Mouse (Mus musculus): ENCODE measurements around the gene Itpripl2. TPM values are rescaled to one million over a fixed set of nuclear protein-coding genes. Genes with fewer than 3 reads are reported as not detected.

Itpripl2 gene
- polyA plus RNA-seq, 1 experiment from 2014 or later = 2.5 TPM

DNA sequence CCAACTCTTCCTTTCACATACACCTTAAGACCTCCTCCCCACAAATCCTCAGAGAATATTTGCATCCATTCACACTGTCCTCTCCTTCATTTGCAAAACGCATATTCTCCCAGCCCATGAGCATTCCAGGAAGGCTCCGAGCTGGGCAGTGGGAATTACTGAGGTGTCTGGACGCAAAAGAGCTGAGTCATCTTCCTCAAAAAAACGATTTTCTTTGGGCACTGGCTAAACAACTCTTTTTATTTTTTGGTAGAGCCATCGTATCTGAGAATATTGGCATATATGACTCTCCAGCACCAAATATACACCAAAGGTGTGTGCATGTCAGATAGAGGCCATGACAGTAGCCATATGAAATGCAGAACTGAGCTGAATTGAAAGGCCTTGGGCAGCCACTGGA is 4.9 kb downstream of the Itpripl2 start:
- no peak for ATAC-seq (ENCODE audit: insufficient number of reproducible peaks, insufficient read depth, low FRiP score, low read depth)
- Histone ChIP-seq H3K36me3 (ENCODE audit: control insufficient read depth, insufficient read depth, low read length) (peaks cover 29% of the 10 kb centered on the region), H3K4me2 (ENCODE audit: low read length) (no peak overlapping the region), H3K4me1 (ENCODE audit: control insufficient read depth in 2 of 2, insufficient read depth in 2 of 2, low read length in 2 of 2) (peaks cover 4 to 30% of the 10 kb centered on the region in 2 experiments), H3K9ac (ENCODE audit: low read length) (no peak overlapping the region), H3K27me3 (ENCODE audit: control insufficient read depth, insufficient read depth, low read length) (peaks cover 14% of the 10 kb centered on the region), H3K27ac (replicated peaks in 1 of 2; ENCODE audit: control insufficient read depth in 1 of 2, insufficient read depth in 1 of 2, low read depth in 2 of 2, low read length in 2 of 2) (no peak overlapping the region), H3K4me3 (ENCODE audit: control insufficient read depth in 1 of 2, insufficient read depth in 1 of 2, low read depth in 1 of 2, low read length in 2 of 2) (no peak overlapping the region), H3K9me3 (ENCODE audit: control insufficient read depth, low read length) (no peaks in the 10 kb centered on the region)
- WGBS = 53% methylated on average over 5 of the region's 5 CpGs

DNA sequence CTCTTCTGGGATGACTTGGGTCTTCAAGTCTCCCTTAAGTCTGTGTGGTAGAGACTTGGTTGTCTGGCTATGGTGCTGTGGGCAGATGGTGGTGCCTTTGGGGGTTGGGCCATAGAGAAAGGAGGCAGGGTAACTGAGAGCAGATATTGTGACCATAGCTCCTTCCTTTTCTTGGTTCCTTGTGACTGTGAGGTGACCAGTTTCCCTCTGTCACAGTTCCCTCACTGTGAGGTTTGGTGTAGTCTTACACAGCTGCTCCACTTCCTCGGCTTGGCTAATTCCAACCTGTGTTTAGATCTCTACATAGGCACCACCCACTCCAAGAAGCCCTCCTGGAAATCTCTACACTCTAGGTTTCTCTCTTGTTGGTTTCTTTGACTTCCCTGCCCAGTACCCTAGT is 7.8 kb downstream of the Itpripl2 start:
- H3K4me2 ChIP-seq (ENCODE audit: low read length) = no peak overlapping the region
- H3K9me3 ChIP-seq (ENCODE audit: control insufficient read depth, low read length) = no peaks in the 10 kb centered on the region
- H3K27me3 ChIP-seq (ENCODE audit: control insufficient read depth, insufficient read depth, low read length) = no peaks in the 10 kb centered on the region
- peaks cover 18 to 28% of the 10 kb centered on the region in 2 experiments for H3K4me1 ChIP-seq (ENCODE audit: control insufficient read depth in 2 of 2, insufficient read depth in 2 of 2, low read length in 2 of 2)
- H3K36me3 ChIP-seq (ENCODE audit: control insufficient read depth, insufficient read depth, low read length) = peaks cover 17% of the 10 kb centered on the region
- H3K4me3 ChIP-seq (ENCODE audit: control insufficient read depth in 1 of 2, insufficient read depth in 1 of 2, low read depth in 1 of 2, low read length in 2 of 2) = no peak overlapping the region
- no peak overlapping the region for H3K27ac ChIP-seq (replicated peaks in 1 of 2; ENCODE audit: control insufficient read depth in 1 of 2, insufficient read depth in 1 of 2, low read depth in 2 of 2, low read length in 2 of 2)
- ATAC-seq (ENCODE audit: insufficient number of reproducible peaks, insufficient read depth, low FRiP score, low read depth) = no peak
- no peak overlapping the region for H3K9ac ChIP-seq (ENCODE audit: low read length)
- 67% methylated on average over 1 of the region's 1 CpGs for WGBS

DNA sequence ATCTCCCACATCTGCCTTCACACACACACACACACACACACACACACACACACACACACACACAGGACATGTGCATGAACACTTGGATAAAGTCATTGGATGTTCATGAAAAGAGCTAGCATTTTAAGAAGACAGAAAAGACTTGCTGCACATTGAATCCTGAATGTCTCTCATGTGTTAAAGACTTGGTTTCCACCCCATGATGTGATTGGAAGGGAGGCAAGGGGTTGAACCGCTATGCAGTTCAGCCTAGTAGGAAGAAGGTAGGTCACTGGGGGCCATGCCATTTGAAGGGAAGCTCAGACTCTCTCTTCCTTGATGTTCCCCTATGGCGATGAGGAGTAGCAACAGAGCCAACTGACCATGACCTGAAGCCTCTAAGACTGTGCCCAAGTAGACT is 9.8 kb downstream of the Itpripl2 start:
- Histone ChIP-seq H3K4me3 (ENCODE audit: control insufficient read depth in 1 of 2, insufficient read depth in 1 of 2, low read depth in 1 of 2, low read length in 2 of 2) (no peak overlapping the region), H3K27me3 (ENCODE audit: control insufficient read depth, insufficient read depth, low read length) (no peaks in the 10 kb centered on the region), H3K36me3 (ENCODE audit: control insufficient read depth, insufficient read depth, low read length) (peaks cover 14% of the 10 kb centered on the region; the same call in 1 of the 2 replicates), H3K27ac (replicated peaks in 1 of 2; ENCODE audit: control insufficient read depth in 1 of 2, insufficient read depth in 1 of 2, low read depth in 2 of 2, low read length in 2 of 2) (no peak overlapping the region), H3K4me2 (ENCODE audit: low read length) (no peak overlapping the region), H3K9ac (ENCODE audit: low read length) (no peak overlapping the region), H3K4me1 (ENCODE audit: control insufficient read depth in 2 of 2, insufficient read depth in 2 of 2, low read length in 2 of 2) (peaks cover 15 to 17% of the 10 kb centered on the region in 2 experiments), H3K9me3 (ENCODE audit: control insufficient read depth, low read length) (no peaks in the 10 kb centered on the region)
- no peak for ATAC-seq (ENCODE audit: insufficient number of reproducible peaks, insufficient read depth, low FRiP score, low read depth)
- WGBS = 82% methylated on average over 2 of the region's 2 CpGs

DNA sequence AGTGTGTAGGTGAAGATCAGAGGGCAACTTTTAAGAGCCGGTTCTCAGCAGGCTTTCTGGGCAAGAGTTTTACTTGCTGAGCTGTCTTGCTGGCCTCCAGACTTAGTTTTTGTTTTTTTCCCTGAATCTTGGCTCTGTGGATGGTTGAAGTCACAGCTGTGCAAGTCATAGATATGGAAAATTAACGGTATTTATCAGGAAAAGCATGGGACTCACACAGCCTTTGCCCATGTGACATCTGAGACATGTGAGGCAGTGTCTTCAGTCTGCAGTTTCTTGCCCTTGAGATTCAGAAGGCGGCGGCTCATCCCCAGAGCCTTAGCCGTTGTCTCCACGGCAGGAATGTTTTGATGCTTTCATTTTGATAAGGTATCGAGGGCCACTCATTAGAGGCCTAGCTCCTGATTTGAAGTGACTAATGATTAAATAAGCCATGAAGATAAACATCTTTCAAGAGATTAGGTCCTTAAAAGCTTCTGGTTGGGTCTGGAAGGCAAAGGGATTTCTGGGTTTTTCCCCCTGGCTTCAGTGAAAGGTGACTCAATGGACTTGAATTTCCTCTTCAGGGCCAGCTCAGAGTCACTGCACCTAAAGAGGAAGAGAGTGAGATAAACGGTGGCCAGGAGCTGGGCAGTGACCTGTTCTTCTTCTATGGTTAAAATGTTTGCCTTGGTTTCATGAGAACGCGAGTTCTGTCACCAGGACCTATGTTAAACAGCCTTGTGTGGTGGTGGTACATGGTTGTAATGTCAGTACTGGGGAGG is 10.5 kb downstream of the Itpripl2 start:
- ATAC-seq (ENCODE audit: insufficient number of reproducible peaks, insufficient read depth, low FRiP score, low read depth) = no peak
- Histone ChIP-seq H3K27ac (replicated peaks in 1 of 2; ENCODE audit: control insufficient read depth in 1 of 2, insufficient read depth in 1 of 2, low read depth in 2 of 2, low read length in 2 of 2) (0 out of 4 replicates have a peak overlapping the region, but pooled peaks of 1 of the 2 experiments have one; percentile 19), H3K27me3 (ENCODE audit: control insufficient read depth, insufficient read depth, low read length) (no peaks in the 10 kb centered on the region), H3K36me3 (ENCODE audit: control insufficient read depth, insufficient read depth, low read length) (0 out of 2 replicates have a peak, but pooled peaks cover 10% of the 10 kb centered on the region), H3K9me3 (ENCODE audit: control insufficient read depth, low read length) (no peaks in the 10 kb centered on the region), H3K4me3 (ENCODE audit: control insufficient read depth in 1 of 2, insufficient read depth in 1 of 2, low read depth in 1 of 2, low read length in 2 of 2) (no peak overlapping the region), H3K4me2 (ENCODE audit: low read length) (no peak overlapping the region), H3K9ac (ENCODE audit: low read length) (no peak overlapping the region), H3K4me1 (ENCODE audit: control insufficient read depth in 2 of 2, insufficient read depth in 2 of 2, low read length in 2 of 2) (peaks cover 15% of the 10 kb centered on the region in 2 experiments)
- 29% methylated on average over 10 of the region's 10 CpGs for WGBS

DNA sequence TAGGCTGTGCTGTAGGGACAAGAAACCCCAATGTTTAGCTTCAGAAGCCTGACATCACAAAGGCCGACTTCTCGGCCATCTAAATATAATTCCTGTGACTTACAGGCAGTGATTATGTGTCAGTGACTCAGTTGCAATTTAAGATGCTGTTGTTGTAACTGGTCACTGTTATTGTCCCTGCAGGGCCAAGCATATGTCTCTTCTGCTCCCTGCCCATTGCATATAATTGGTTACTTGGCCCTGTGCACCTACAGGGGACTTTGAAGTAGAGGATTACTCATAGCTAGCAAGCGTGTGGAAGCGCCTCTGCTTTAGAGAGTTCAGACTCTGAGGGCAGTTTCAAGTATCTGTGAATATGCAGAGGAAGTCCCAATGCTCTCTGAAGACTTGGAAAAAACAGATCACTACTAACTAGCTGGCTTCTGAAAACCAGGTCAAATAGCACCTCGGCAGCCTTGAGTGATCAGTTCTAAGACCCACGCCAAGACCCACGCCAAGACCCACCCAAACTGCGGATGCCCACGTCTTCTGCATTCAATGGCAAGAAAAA is 11.5 kb downstream of the Itpripl2 start:
- Histone ChIP-seq H3K4me1 (ENCODE audit: control insufficient read depth in 2 of 2, insufficient read depth in 2 of 2, low read length in 2 of 2) (peaks cover 15% of the 10 kb centered on the region in 2 experiments), H3K4me3 (ENCODE audit: control insufficient read depth in 1 of 2, insufficient read depth in 1 of 2, low read depth in 1 of 2, low read length in 2 of 2) (no peak overlapping the region), H3K9me3 (ENCODE audit: control insufficient read depth, low read length) (no peaks in the 10 kb centered on the region), H3K9ac (ENCODE audit: low read length) (no peak overlapping the region), H3K27me3 (ENCODE audit: control insufficient read depth, insufficient read depth, low read length) (no peaks in the 10 kb centered on the region), H3K27ac (replicated peaks in 1 of 2; ENCODE audit: control insufficient read depth in 1 of 2, insufficient read depth in 1 of 2, low read depth in 2 of 2, low read length in 2 of 2) (0 out of 4 replicates have a peak overlapping the region, but pooled peaks of 1 of the 2 experiments have one; percentile 19), H3K36me3 (ENCODE audit: control insufficient read depth, insufficient read depth, low read length) (0 out of 2 replicates have a peak, but pooled peaks cover 5% of the 10 kb centered on the region), H3K4me2 (ENCODE audit: low read length) (no peak overlapping the region)
- no peak for ATAC-seq (ENCODE audit: insufficient number of reproducible peaks, insufficient read depth, low FRiP score, low read depth)
- 80% methylated on average over 9 of the region's 9 CpGs for WGBS

DNA sequence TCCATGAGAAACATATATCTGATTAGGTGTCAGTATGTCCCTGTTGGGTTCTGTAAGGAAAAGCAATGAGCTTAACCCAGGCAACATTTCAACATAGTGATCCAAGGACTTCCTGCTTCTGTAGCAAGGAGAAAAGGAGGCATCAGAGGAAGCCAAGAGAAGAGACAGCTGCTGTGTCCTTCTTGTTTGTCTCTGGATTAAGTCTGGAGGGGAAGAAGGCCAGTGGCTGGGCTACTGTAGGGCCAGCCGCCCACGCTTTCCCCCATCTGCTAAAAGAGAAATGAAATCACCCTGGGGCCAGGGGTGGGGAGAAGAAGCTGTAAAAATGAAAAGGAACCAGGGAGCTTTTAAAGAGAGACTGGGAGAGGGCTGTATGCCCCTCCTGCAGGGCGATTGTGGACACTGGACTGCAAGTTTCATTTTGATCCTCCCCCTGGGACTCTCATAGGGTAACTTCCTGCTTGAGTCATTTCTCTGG is 12.9 kb downstream of the Itpripl2 start:
- Histone ChIP-seq H3K4me3 (ENCODE audit: control insufficient read depth in 1 of 2, insufficient read depth in 1 of 2, low read depth in 1 of 2, low read length in 2 of 2) (no peak overlapping the region), H3K27ac (replicated peaks in 1 of 2; ENCODE audit: control insufficient read depth in 1 of 2, insufficient read depth in 1 of 2, low read depth in 2 of 2, low read length in 2 of 2) (peak overlapping the region; percentile 60 to 62), H3K4me2 (ENCODE audit: low read length) (no peak overlapping the region), H3K9me3 (ENCODE audit: control insufficient read depth, low read length) (peaks cover 5% of the 10 kb centered on the region; the same call in 1 of the 2 replicates), H3K9ac (ENCODE audit: low read length) (no peak overlapping the region), H3K36me3 (ENCODE audit: control insufficient read depth, insufficient read depth, low read length) (no peaks in the 10 kb centered on the region), H3K27me3 (ENCODE audit: control insufficient read depth, insufficient read depth, low read length) (no peaks in the 10 kb centered on the region), H3K4me1 (ENCODE audit: control insufficient read depth in 2 of 2, insufficient read depth in 2 of 2, low read length in 2 of 2) (peaks cover 15% of the 10 kb centered on the region in 2 experiments)
- WGBS = 41% methylated on average over 3 of the region's 3 CpGs
- no peak for ATAC-seq (ENCODE audit: insufficient number of reproducible peaks, insufficient read depth, low FRiP score, low read depth)

DNA sequence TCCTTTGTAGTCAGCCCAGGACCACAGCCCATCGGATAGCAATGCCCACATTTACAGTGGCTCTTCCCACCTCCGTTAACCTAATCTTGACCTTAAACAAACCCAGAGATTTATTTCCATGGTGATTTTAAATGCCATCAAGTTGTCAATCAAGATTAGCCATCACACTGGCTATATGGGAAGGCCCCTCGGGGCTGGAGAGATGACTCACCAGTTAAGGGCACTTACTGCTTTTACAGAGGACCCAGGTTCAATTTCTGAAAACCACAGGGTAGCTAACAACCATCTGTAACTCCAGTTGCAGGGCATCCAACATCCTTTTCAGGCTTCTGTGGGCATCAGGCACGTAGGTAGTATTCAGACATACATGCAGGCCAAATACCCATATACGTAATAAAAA is 15.3 kb downstream of the Itpripl2 start:
- peaks cover 12% of the 10 kb centered on the region for H3K9me3 ChIP-seq (ENCODE audit: control insufficient read depth, low read length)

More for the DNA sequence above, 15.3 kb downstream of the Itpripl2 start:
- Histone ChIP-seq H3K27me3 (ENCODE audit: control insufficient read depth, insufficient read depth, low read length) (no peaks in the 10 kb centered on the region), H3K27ac (replicated peaks in 1 of 2; ENCODE audit: control insufficient read depth in 1 of 2, insufficient read depth in 1 of 2, low read depth in 2 of 2, low read length in 2 of 2) (no peak overlapping the region), H3K4me1 (ENCODE audit: control insufficient read depth in 2 of 2, insufficient read depth in 2 of 2, low read length in 2 of 2) (peaks cover 12 to 13% of the 10 kb centered on the region in 2 experiments), H3K4me3 (ENCODE audit: control insufficient read depth in 1 of 2, insufficient read depth in 1 of 2, low read depth in 1 of 2, low read length in 2 of 2) (no peak overlapping the region), H3K4me2 (ENCODE audit: low read length) (no peak overlapping the region), H3K36me3 (ENCODE audit: control insufficient read depth, insufficient read depth, low read length) (no peaks in the 10 kb centered on the region), H3K9ac (ENCODE audit: low read length) (no peak overlapping the region)
- 60% methylated on average over 5 of the region's 5 CpGs for WGBS
- ATAC-seq (ENCODE audit: insufficient number of reproducible peaks, insufficient read depth, low FRiP score, low read depth) = no peak
